Comparison of ENCODE assay signal across 13 mouse cellular contexts in genomic region chr15:96933451-96933850, GRCm38 (mm10).
DNase-seq lines count a peak whose midpoint lies in the region; ATAC-seq and TF ChIP-seq lines count a peak whose summit lies in the region.
"Had no signal": no experiment of that assay in that cellular context is flagged by ENCODE, and none has a peak within 500 bp of the region (broad histone marks: within the 10 kb centered on the region; RNA-seq: fewer than 3 reads in every experiment).

No protein-coding gene starts in this region.

- no peaks in the 10 kb centered on the region for H3K36me3 ChIP-seq in limb, embryonic 14.5 days (ENCODE audit: control insufficient read depth, insufficient read depth, low read length)
- no peaks in the 10 kb centered on the region for H3K36me3 ChIP-seq in limb, embryonic 10.5 days
- H3K36me3 ChIP-seq: midbrain, embryonic 13.5 days; neural tube, embryonic 12.5 days had no signal

- no peak for TF ChIP-seq CTCF in brain, embryonic 14.5 days (IDR thresholded peaks at IDR 0.05; ENCODE audit: borderline replicate concordance, extremely low read depth, insufficient read depth, insufficient read length)

- 0 out of 2 replicates have a peak overlapping the region, but pooled peaks have one; percentile 12 for H3K9ac ChIP-seq in limb, embryonic 14.5 days (ENCODE audit: low read depth, low read length, severe bottlenecking)
- H3K9ac ChIP-seq: midbrain, embryonic 13.5 days; neural tube, embryonic 12.5 days had no signal

- no peaks in the 10 kb centered on the region for H3K9me3 ChIP-seq in limb, embryonic 14.5 days (ENCODE audit: control insufficient read depth, low read length)
- H3K9me3 ChIP-seq in limb, embryonic 10.5 days (replicated peaks), result no peaks in the 10 kb centered on the region
- H3K9me3 ChIP-seq: midbrain, embryonic 13.5 days; neural tube, embryonic 12.5 days had no signal

- no peaks in the 10 kb centered on the region for H3K4me1 ChIP-seq in limb, embryonic 14.5 days (ENCODE audit: control insufficient read depth, insufficient read depth, low read length)
- peaks cover 10% of the 10 kb centered on the region for H3K4me1 ChIP-seq in limb, embryonic 10.5 days
- H3K4me1 ChIP-seq: midbrain, embryonic 13.5 days; neural tube, embryonic 12.5 days had no signal

- no peak overlapping the region for H3K4me3 ChIP-seq in limb, embryonic 14.5 days (replicated peaks; ENCODE audit: low read length)
- H3K4me3 ChIP-seq in limb, embryonic 10.5 days, result no peak overlapping the region
- H3K4me3 ChIP-seq: heart, adult 2 months; midbrain, embryonic 13.5 days; neural tube, embryonic 12.5 days had no signal

- no peak overlapping the region for H3K4me2 ChIP-seq in limb, embryonic 14.5 days (replicated peaks; ENCODE audit: low read depth, low read length, severe bottlenecking)
- H3K4me2 ChIP-seq: midbrain, embryonic 13.5 days; neural tube, embryonic 12.5 days had no signal

- 46% methylated on average over 3 of the region's 3 CpGs for WGBS in limb, embryonic 14.5 days
- WGBS in limb, embryonic 10.5 days, result 51% methylated on average over 3 of the region's 3 CpGs

- no peak for TF ChIP-seq POLR2A in limb, embryonic 14.5 days (IDR thresholded peaks at IDR 0.05; ENCODE audit: borderline replicate concordance, extremely low read depth, insufficient read depth, insufficient read length)
- no peak for TF ChIP-seq POLR2A in brain, embryonic 14.5 days (IDR thresholded peaks at IDR 0.05; ENCODE audit: borderline replicate concordance, extremely low read depth, insufficient read depth, insufficient read length, poor library complexity, severe bottlenecking)

- no peaks in the 10 kb centered on the region for H3K27me3 ChIP-seq in limb, embryonic 14.5 days (ENCODE audit: control insufficient read depth, insufficient read depth, low read length)
- H3K27me3 ChIP-seq in limb, embryonic 10.5 days (ENCODE audit: low read depth, poor library complexity, severe bottlenecking), result no peaks in the 10 kb centered on the region
- H3K27me3 ChIP-seq: neural tube, embryonic 12.5 days had no signal

- DNase-seq in limb, embryonic 14.5 days (ENCODE audit: low spot score), result no peak
- no peak for DNase-seq in limb, embryonic 10.5 days (ENCODE audit: low spot score)
- peak; percentile 11 for DNase-seq in brain, embryonic 14.5 days (ENCODE audit: low read depth)
- DNase-seq in layer of hippocampus, adult 18-20 months (ENCODE audit: low spot score in 2 of 2), result peak; percentile 42 to 81
- DNase-seq in left cerebral cortex, postnatal 14 days (ENCODE audit: low spot score in 2 of 2), result peak; percentile 52 to 83
- DNase-seq in kidney, adult 18-20 months, result no peak
- DNase-seq: cerebellum, adult 8-10 months; heart, adult 2 months had no signal

- 0 out of 2 replicates have a peak overlapping the region, but pooled peaks have one; percentile 26 for H3K27ac ChIP-seq in limb, embryonic 14.5 days (replicated peaks; ENCODE audit: low read depth, low read length)
- no peak overlapping the region for H3K27ac ChIP-seq in limb, embryonic 10.5 days
- H3K27ac ChIP-seq: heart, adult 2 months; midbrain, embryonic 13.5 days; neural tube, embryonic 12.5 days had no signal

- intact Hi-C loops in left cerebral cortex, postnatal 14 days (cut with DNase I), result loop anchor here (10.0 kb wide), 1 partner anchor 389 kb away; no protein-coding TSS in a partner anchor

- no peak for ATAC-seq in limb, embryonic 14.5 days (ENCODE audit: low FRiP score, low read depth)
- no peak for ATAC-seq in CD4-positive, CD25-positive, alpha-beta regulatory T cell, adult 4 months
- ATAC-seq: forebrain, embryonic 14.5 days; intestine, embryonic 16.5 days; midbrain, embryonic 13.5 days had no signal

Comparison
In these comparisons a context has a peak if more than half of its experiments do, and no peak if none do; other contexts are left out.
1. DNase-seq: peak in brain, embryonic 14.5 days (single experiment), layer of hippocampus, adult 18-20 months (2 of 2) and left cerebral cortex, postnatal 14 days (2 of 2); none in limb, embryonic 14.5 days (single experiment), limb, embryonic 10.5 days (single experiment) and kidney, adult 18-20 months (single experiment).